Mouse (Mus musculus): ENCODE data around the gene Cd300lb. TPM values are rescaled to one million over a fixed set of nuclear protein-coding genes. Genes with fewer than 3 reads are reported as not detected.

Gene Cd300lb
- total RNA-seq (2021): under 1 TPM in 1 of 2 experiments, not detected in 1; 0.12 TPM
- long read RNA-seq, experiment 1: 0 reads
- long read RNA-seq, experiment 2: 0 reads

DNA sequence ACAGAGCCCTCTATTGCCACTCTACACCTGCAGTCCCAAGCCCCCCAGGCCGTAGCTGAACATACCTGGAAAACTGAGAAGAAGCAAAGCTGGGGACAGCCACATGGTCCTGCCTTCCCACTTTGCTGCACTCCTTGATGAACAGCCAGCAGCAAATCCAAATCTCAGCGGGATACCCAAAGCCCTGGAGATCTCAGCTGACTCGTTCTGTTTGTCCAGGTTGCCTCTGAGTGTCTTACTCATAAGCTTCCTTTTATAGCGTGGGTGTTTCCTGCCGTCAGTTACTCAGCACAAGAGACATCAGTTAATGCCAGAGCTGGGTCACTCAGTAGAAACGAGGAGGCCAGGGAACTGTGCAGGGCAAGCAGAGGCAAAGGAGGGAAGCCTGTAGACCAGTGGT lies at the start of gene Cd300lb:
Gene Cd300lb (minus strand): TSS at position 243 of the 400 bp plus-strand sequence.
- TF ChIP-seq CTCF (conservative IDR thresholded peaks at IDR 0.05): no peak
- DNase-seq (ENCODE audit: low spot score in 2 of 2): no peak
- no peak within 1 kb of the TSS for H3K27ac ChIP-seq

DNA sequence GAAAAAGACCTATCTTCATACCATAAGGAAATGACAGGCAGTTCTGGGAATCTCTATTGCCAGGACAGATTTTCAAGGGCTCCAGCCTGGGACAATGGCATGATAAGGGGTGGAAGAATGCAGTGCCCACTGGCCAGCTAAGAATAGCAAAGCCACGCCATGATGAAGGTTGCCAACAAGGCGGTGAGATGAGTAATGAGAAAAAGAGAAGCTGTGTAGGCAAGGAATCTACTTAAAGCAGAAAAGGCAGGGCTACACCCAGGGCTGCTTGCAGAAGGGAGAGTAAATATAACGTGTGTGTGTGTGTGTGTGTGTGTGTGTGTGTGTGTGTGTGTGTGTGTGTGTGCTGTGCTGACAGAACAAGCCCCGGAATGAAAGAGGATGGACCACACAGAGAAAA lies 47.7 kb upstream of the Cd300lb start:
- H3K27ac ChIP-seq: no peak overlapping the region
- TF ChIP-seq CTCF (conservative IDR thresholded peaks at IDR 0.05): no peak
- DNase-seq (ENCODE audit: low spot score in 2 of 2): no peak
- no peak overlapping the region for H3K4me3 ChIP-seq

More for the DNA sequence above, at the start of gene Cd300lb:
- no peak within 1 kb of the TSS for H3K4me3 ChIP-seq

DNA sequence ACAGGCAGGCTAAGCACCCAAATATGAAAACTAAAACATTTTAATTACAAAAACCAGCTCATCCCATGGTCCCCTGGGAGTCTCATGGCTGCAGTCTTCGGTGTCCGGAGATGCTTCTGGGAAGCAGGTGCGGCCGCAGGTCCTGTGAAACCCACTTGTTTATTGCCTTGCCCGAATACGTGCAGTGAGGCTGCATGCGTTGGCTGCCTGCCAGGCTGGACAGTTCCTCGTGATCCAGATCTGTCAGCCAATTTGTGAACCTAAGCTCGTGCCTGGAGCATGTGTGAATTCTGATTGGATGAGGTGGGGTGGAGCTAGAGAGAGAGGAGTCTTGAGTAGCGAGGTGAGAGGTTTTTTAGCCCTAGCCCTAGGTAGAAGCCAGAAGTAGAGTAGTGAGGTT lies 38.5 kb upstream of the Cd300lb start:
- no peak for TF ChIP-seq CTCF (conservative IDR thresholded peaks at IDR 0.05)
- Histone ChIP-seq H3K4me3 (no peak overlapping the region), H3K27ac (no peak overlapping the region)
- no peak for DNase-seq (ENCODE audit: low spot score in 2 of 2)

- Histone ChIP-seq H3K4me3 (no peak within 1 kb of the TSS), H3K27ac (no peak within 1 kb of the TSS; the same call in 1 of the 2 replicates)
- no peak for DNase-seq (ENCODE audit: low spot score in 2 of 2)
- no peak for TF ChIP-seq CTCF (conservative IDR thresholded peaks at IDR 0.05)
Measured at GRCm38 (mm10) chr11:114968752-114969207, 34.6 kb upstream of the Cd300lb start, which contains the start of gene Cd300c. TSS of gene Cd300c (minus strand) at chr11:114969157.

GRCm38 (mm10) chr11:114965182-114965828 lies 31.1 kb upstream of the Cd300lb start:
- no peak for TF ChIP-seq CTCF (conservative IDR thresholded peaks at IDR 0.05)
- no peak for DNase-seq (ENCODE audit: low spot score in 2 of 2)
- H3K27ac ChIP-seq: no peak overlapping the region

GRCm38 (mm10) chr11:114960369-114960768 lies 26.2 kb upstream of the Cd300lb start:
- no peak for DNase-seq (ENCODE audit: low spot score in 2 of 2)
- Histone ChIP-seq H3K27ac (no peak overlapping the region), H3K4me3 (no peak overlapping the region)
- TF ChIP-seq CTCF (conservative IDR thresholded peaks at IDR 0.05): no peak

More at GRCm38 (mm10) chr11:114965182-114965828, 31.1 kb upstream of the Cd300lb start:
- no peak overlapping the region for H3K4me3 ChIP-seq

- no peak for TF ChIP-seq CTCF (conservative IDR thresholded peaks at IDR 0.05)
Measured at GRCm38 (mm10) chr11:114933591-114933990, 595 bp downstream of the Cd300lb start.

GRCm38 (mm10) chr11:114931041-114931440 lies 3.1 kb downstream of the Cd300lb start:
- Histone ChIP-seq H3K27ac (no peak overlapping the region), H3K4me3 (no peak overlapping the region)
- no peak for DNase-seq (ENCODE audit: low spot score in 2 of 2)
- TF ChIP-seq CTCF (conservative IDR thresholded peaks at IDR 0.05): no peak

More at GRCm38 (mm10) chr11:114933591-114933990, 595 bp downstream of the Cd300lb start:
- DNase-seq (ENCODE audit: low spot score in 2 of 2): no peak
- no peak overlapping the region for H3K4me3 ChIP-seq
- no peak overlapping the region for H3K27ac ChIP-seq

DNA sequence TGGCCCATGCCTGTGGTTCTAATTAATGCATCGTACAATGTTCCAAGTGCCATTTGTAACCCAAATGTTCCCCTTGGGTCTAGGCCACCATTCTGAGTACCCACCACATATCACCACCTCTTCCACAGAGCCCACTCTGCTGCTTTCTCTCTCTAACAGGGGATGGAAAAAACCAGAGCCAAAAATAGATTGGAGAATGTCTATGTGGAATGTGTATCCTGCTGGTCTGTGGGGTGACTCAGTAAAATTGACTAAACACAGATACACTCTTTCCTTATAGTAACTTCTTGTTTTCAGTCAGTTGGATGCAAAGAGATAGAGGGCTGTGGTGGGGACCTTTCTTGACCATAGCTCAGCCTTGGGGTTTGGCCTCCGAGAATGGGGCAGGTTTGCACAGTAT lies 4.6 kb downstream of the Cd300lb start:
- Histone ChIP-seq H3K27ac (no peak overlapping the region), H3K4me3 (no peak overlapping the region)
- TF ChIP-seq CTCF (conservative IDR thresholded peaks at IDR 0.05): no peak
- no peak for DNase-seq (ENCODE audit: low spot score in 2 of 2)

DNA sequence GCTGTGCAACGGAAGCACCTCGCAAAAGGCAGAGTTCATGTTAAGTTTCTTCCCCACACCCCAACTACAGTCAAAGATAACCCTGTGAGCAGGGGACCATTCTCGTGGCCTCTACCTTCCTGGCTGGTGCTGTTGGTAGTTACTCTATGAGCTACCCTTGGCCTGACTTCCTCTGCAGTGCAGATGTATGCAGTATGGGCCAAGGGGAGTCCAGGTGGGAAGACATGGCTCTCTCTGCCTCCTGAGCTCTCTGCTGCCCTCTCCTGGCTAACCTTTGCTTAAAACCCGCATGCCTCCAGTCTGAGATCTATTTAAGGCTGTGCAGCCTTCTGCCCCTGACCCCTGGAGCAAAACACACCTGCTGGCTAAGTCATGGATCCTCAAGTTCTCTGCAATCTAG lies 10.2 kb downstream of the Cd300lb start:
- DNase-seq (ENCODE audit: low spot score in 2 of 2): no peak
- Histone ChIP-seq H3K27ac (no peak overlapping the region), H3K4me3 (no peak overlapping the region)
- peak; percentile 66 for TF ChIP-seq CTCF (conservative IDR thresholded peaks at IDR 0.05)

GRCm38 (mm10) chr11:114922439-114922838 lies 11.7 kb downstream of the Cd300lb start:
- peak; percentile 18 to 32 for DNase-seq (ENCODE audit: low spot score in 2 of 2)

GRCm38 (mm10) chr11:114917120-114917519 lies 17.1 kb downstream of the Cd300lb start:
- H3K4me3 ChIP-seq: no peak overlapping the region
- no peak for TF ChIP-seq CTCF (conservative IDR thresholded peaks at IDR 0.05)
- H3K27ac ChIP-seq: no peak overlapping the region
- no peak for DNase-seq (ENCODE audit: low spot score in 2 of 2)

More at GRCm38 (mm10) chr11:114922439-114922838, 11.7 kb downstream of the Cd300lb start:
- no peak overlapping the region for H3K4me3 ChIP-seq
- TF ChIP-seq CTCF (conservative IDR thresholded peaks at IDR 0.05): no peak
- no peak overlapping the region for H3K27ac ChIP-seq

DNA sequence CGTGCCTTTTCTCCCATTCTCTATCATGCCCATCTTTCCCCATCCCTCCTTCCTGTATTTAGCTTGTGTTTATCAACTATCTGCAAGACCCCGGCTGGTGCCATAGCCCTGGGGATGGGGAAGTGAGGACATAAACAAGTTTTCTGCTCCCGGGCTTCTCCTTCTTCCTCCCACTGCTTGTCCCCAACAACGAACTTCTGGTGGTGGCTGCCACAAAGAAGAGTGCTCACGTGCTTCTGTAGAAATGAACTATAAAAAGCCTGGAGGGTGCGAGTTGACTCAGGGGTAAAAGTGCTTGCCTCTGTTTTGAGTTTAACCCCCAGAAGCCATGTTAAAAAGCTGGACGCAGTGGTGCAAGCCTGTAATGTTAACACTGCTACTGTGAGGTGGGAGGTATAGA lies 19.2 kb downstream of the Cd300lb start:
- TF ChIP-seq CTCF (conservative IDR thresholded peaks at IDR 0.05): no peak
- H3K27ac ChIP-seq: no peak overlapping the region

GRCm38 (mm10) chr11:114912847-114913246 lies 21.3 kb downstream of the Cd300lb start:
- TF ChIP-seq CTCF (conservative IDR thresholded peaks at IDR 0.05): peak; percentile 88
- peak; percentile 63 to 84 for DNase-seq (ENCODE audit: low spot score in 2 of 2)
- Histone ChIP-seq H3K4me3 (no peak overlapping the region), H3K27ac (no peak overlapping the region)

More for the DNA sequence above, 19.2 kb downstream of the Cd300lb start:
- no peak for DNase-seq (ENCODE audit: low spot score in 2 of 2)
- H3K4me3 ChIP-seq: no peak overlapping the region
